Comparison of ENCODE assay signal across 16 mouse cellular contexts in the genomic region with DNA sequence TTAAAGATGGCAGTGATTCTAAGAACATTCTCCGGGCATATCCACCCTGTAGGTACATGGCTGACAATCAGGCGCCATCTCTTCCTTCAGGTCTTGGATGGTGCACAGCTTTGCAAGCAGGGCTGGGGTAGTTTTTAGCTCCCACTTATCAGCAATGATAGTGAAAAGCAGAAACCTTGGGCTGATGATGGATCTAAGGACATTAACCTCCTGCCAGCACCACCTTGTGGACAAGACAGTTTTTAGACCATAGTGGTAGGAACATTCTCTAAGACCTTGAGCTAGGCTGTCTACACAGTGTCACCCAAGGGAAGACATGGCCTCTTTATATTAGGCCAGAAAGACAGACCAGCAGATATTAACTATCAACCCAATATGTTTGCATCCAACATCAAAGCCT.
DNase-seq lines count a peak whose midpoint lies in the region; ATAC-seq and TF ChIP-seq lines count a peak whose summit lies in the region.
"Had no signal": no experiment of that assay in that cellular context is flagged by ENCODE, and none has a peak within 500 bp of the region (broad histone marks: within the 10 kb centered on the region; RNA-seq: fewer than 3 reads in every experiment).

No protein-coding gene starts in this region.

- H3K27ac ChIP-seq in heart, postnatal 0 days (ENCODE audit: low read depth) = no peak overlapping the region
- no peak overlapping the region for H3K27ac ChIP-seq in lung, embryonic 14.5 days (ENCODE audit: low read depth)
- no peak overlapping the region for H3K27ac ChIP-seq in CH12.LX (ENCODE audit: insufficient read depth, low read depth)
- H3K27ac ChIP-seq in cortical plate, adult 2 months (ENCODE audit: insufficient read depth, low read length) = no peak overlapping the region
- H3K27ac ChIP-seq: embryonic facial prominence, embryonic 15.5 days; forebrain, embryonic 10.5 days; heart, embryonic 15.5 days; hindbrain, embryonic 12.5 days; intestine, embryonic 15.5 days had no signal

- intact Hi-C loops in heart, postnatal 36 days (cut with DNase I) = loop anchor here (2.0 kb wide), 1 partner anchor 169 kb away; no protein-coding TSS in a partner anchor

- no peaks in the 10 kb centered on the region for H3K27me3 ChIP-seq in heart, postnatal 0 days (ENCODE audit: control insufficient read depth, insufficient read depth, low read length)
- H3K27me3 ChIP-seq in lung, embryonic 14.5 days (ENCODE audit: insufficient read depth, low read length) = no peaks in the 10 kb centered on the region
- peaks cover 76% of the 10 kb centered on the region for H3K27me3 ChIP-seq in CH12.LX (replicated peaks)
- H3K27me3 ChIP-seq: embryonic facial prominence, embryonic 15.5 days; heart, embryonic 15.5 days; hindbrain, embryonic 12.5 days; intestine, embryonic 15.5 days had no signal

- TF ChIP-seq POLR2A in CH12.LX (IDR thresholded peaks at IDR 0.05; ENCODE audit: low read depth, low read length) = no peak
- no peak for TF ChIP-seq POLR2A in cortical plate, adult 2 months (IDR thresholded peaks at IDR 0.05; ENCODE audit: extremely low read depth, insufficient read depth, low read length)

- no peak overlapping the region for H3K4me2 ChIP-seq in heart, postnatal 0 days (ENCODE audit: low read depth, low read length)
- no peak overlapping the region for H3K4me2 ChIP-seq in lung, embryonic 14.5 days
- no peak overlapping the region for H3K4me2 ChIP-seq in CH12.LX (ENCODE audit: insufficient read depth, low read depth, poor library complexity, severe bottlenecking)
- H3K4me2 ChIP-seq: embryonic facial prominence, embryonic 15.5 days; heart, embryonic 15.5 days; hindbrain, embryonic 12.5 days; intestine, embryonic 15.5 days had no signal

- no peaks in the 10 kb centered on the region for H3K9me3 ChIP-seq in heart, postnatal 0 days (replicated peaks; ENCODE audit: control insufficient read depth, low read length)
- no peaks in the 10 kb centered on the region for H3K9me3 ChIP-seq in lung, embryonic 14.5 days (ENCODE audit: low read depth, low read length)
- no peaks in the 10 kb centered on the region for H3K9me3 ChIP-seq in CH12.LX (replicated peaks; ENCODE audit: low read length)
- H3K9me3 ChIP-seq: embryonic facial prominence, embryonic 15.5 days; forebrain, embryonic 10.5 days; heart, embryonic 15.5 days; hindbrain, embryonic 12.5 days; intestine, embryonic 15.5 days had no signal

- H3K36me3 ChIP-seq in heart, postnatal 0 days (replicated peaks; ENCODE audit: control insufficient read depth, insufficient read depth, low read length) = no peaks in the 10 kb centered on the region
- no peaks in the 10 kb centered on the region for H3K36me3 ChIP-seq in lung, embryonic 14.5 days (ENCODE audit: insufficient read depth)
- no peaks in the 10 kb centered on the region for H3K36me3 ChIP-seq in CH12.LX (replicated peaks in 1 of 2; ENCODE audit: control insufficient read depth in 1 of 2, insufficient read depth in 1 of 2, low read length in 1 of 2)
- H3K36me3 ChIP-seq: heart, embryonic 15.5 days; intestine, embryonic 15.5 days had no signal

- in situ Hi-C loops in CH12.LX (cut with MboI; ENCODE audit: low pct_ligation_motif_present, low pct_unique_long_range_greater_than_20kb, low sequenced_read_pairs) = no loop called here

- WGBS in heart, postnatal 0 days = 69% methylated on average over 2 of the region's 2 CpGs
- WGBS in lung, embryonic 14.5 days = 95% methylated on average over 2 of the region's 2 CpGs

- H3K4me3 ChIP-seq in heart, postnatal 0 days (ENCODE audit: low read depth, low read length) = no peak overlapping the region
- no peak overlapping the region for H3K4me3 ChIP-seq in lung, embryonic 14.5 days (ENCODE audit: low read depth, low read length)
- H3K4me3 ChIP-seq in CH12.LX (replicated peaks in 1 of 3; ENCODE audit: low read depth in 2 of 3, low read length in 2 of 3, poor library complexity in 1 of 3) = no peak overlapping the region
- no peak overlapping the region for H3K4me3 ChIP-seq in cortical plate, adult 2 months (ENCODE audit: insufficient read depth, low read length)
- H3K4me3 ChIP-seq: embryonic facial prominence, embryonic 15.5 days; forebrain, embryonic 10.5 days; heart, embryonic 15.5 days; hindbrain, embryonic 12.5 days; intestine, embryonic 15.5 days had no signal

- dilution Hi-C loops in CH12.LX (cut with MboI; ENCODE audit: extremely low pct_ligation_motif_present, extremely low pct_unique_long_range_greater_than_20kb, low sequenced_read_pairs) = no loop called here

- no peak overlapping the region for H3K9ac ChIP-seq in heart, postnatal 0 days (replicated peaks; ENCODE audit: low read depth, low read length)
- no peak overlapping the region for H3K9ac ChIP-seq in lung, embryonic 14.5 days
- H3K9ac ChIP-seq in CH12.LX (ENCODE audit: insufficient read depth, low read depth) = no peak overlapping the region
- H3K9ac ChIP-seq: embryonic facial prominence, embryonic 15.5 days; heart, embryonic 15.5 days; hindbrain, embryonic 12.5 days; intestine, embryonic 15.5 days had no signal

- no peak for ATAC-seq in heart, postnatal 0 days (ENCODE audit: insufficient read depth, low read depth)
- no peak for ATAC-seq in lung, embryonic 14.5 days (ENCODE audit: insufficient read depth)
- ATAC-seq: intestine, embryonic 15.5 days had no signal

- no peaks in the 10 kb centered on the region for H3K79me2 ChIP-seq in CH12.LX (replicated peaks; ENCODE audit: control insufficient read depth, extremely low read depth, insufficient read depth, poor library complexity, severe bottlenecking)

- no peak for DNase-seq in heart, postnatal 0 days (ENCODE audit: low spot score)
- no peak for DNase-seq in heart, postnatal 36 days
- DNase-seq in lung, embryonic 14.5 days = peak; percentile 28
- no peak for DNase-seq in lung, adult 18-20 months
- DNase-seq in CH12.LX (ENCODE audit: extremely low read depth) = peak; percentile 12
- DNase-seq in c-Kit-positive CD71-positive TER-119-positive erythroid progenitor cells, embryonic 14.5 days (ENCODE audit: low spot score) = no peak
- DNase-seq: adrenal gland, postnatal 14 days; cerebellum, adult 9-10 months; midbrain, embryonic 14.5 days; spleen, adult 18-20 months had no signal

- peak; percentile 38 for TF ChIP-seq CTCF in heart, postnatal 0 days (IDR thresholded peaks at IDR 0.05; ENCODE audit: low read depth)
- peak; percentile 35; the same call in 1 of the 2 replicates for TF ChIP-seq CTCF in lung, embryonic 14.5 days (IDR thresholded peaks at IDR 0.05; ENCODE audit: low read depth)
- peak in 1 of 2 experiments; percentile 61; a peak in 2 of 4 replicates for TF ChIP-seq CTCF in CH12.LX (conservative IDR thresholded peaks at IDR 0.05 in 1 of 2, IDR thresholded peaks at IDR 0.05 in 1 of 2; ENCODE audit: low read depth in 2 of 2, low read length in 2 of 2)
- peak; percentile 17; the same call in 1 of the 2 replicates for TF ChIP-seq CTCF in cortical plate, adult 2 months (IDR thresholded peaks at IDR 0.05; ENCODE audit: extremely low read depth, insufficient read depth, low read length)

- TF ChIP-seq EP300 in heart, postnatal 0 days (IDR thresholded peaks at IDR 0.05; ENCODE audit: low read depth) = no peak
- TF ChIP-seq EP300 in CH12.LX (IDR thresholded peaks at IDR 0.05; ENCODE audit: low read length) = no peak

- peak; percentile 31 for TF ChIP-seq RAD21 in CH12.LX (IDR thresholded peaks at IDR 0.05; ENCODE audit: low read depth, low read length)

- H3K4me1 ChIP-seq in heart, postnatal 0 days (ENCODE audit: control insufficient read depth, insufficient read depth) = no peaks in the 10 kb centered on the region
- no peaks in the 10 kb centered on the region for H3K4me1 ChIP-seq in lung, embryonic 14.5 days (ENCODE audit: insufficient read depth)
- peaks cover 3 to 11% of the 10 kb centered on the region in 2 experiments; a peak in 2 of 4 replicates for H3K4me1 ChIP-seq in CH12.LX (ENCODE audit: control insufficient read depth in 1 of 2, insufficient read depth in 2 of 2)
- H3K4me1 ChIP-seq in cortical plate, adult 2 months (ENCODE audit: control insufficient read depth, insufficient read depth, low read length) = no peaks in the 10 kb centered on the region
- H3K4me1 ChIP-seq: embryonic facial prominence, embryonic 15.5 days; hindbrain, embryonic 12.5 days; intestine, embryonic 15.5 days had no signal

TF ChIP-seq in CH12.LX, 34 proteins besides CTCF, POLR2A, EP300 and RAD21:
- TF ChIP-seq TCF12 (IDR thresholded peaks at IDR 0.05; ENCODE audit: low read depth, low read length) (no peak), SMC3 (IDR thresholded peaks at IDR 0.05; ENCODE audit: low read depth, low read length) (peak; percentile 62), MYC (IDR thresholded peaks at IDR 0.05; ENCODE audit: low read depth, low read length) (no peak)

Comparison
In these comparisons a context has a peak if more than half of its experiments do, and no peak if none do; other contexts are left out.
1. DNase-seq: peak in lung, embryonic 14.5 days (single experiment) and CH12.LX (single experiment); none in heart, postnatal 0 days (single experiment), heart, postnatal 36 days (0 of 2), lung, adult 18-20 months (0 of 2) and c-Kit-positive CD71-positive TER-119-positive erythroid progenitor cells, embryonic 14.5 days (single experiment).